Mouse (Mus musculus): ENCODE results near the gene Zmiz1.

- TF ChIP-seq USF1 (IDR thresholded peaks at IDR 0.05; ENCODE audit: low read depth) (no peak), MAX (IDR thresholded peaks at IDR 0.05; ENCODE audit: low read depth) (no peak), POLR2A (IDR thresholded peaks at IDR 0.05; ENCODE audit: insufficient read length, low read depth) (no peak), POLR2AphosphoS2 (IDR thresholded peaks at IDR 0.05; ENCODE audit: insufficient read length, low read depth) (no peak), REST (IDR thresholded peaks at IDR 0.05; ENCODE audit: insufficient read depth, insufficient read length) (no peak), TCF12 (IDR thresholded peaks at IDR 0.05; ENCODE audit: insufficient read depth, poor library complexity, severe bottlenecking) (no peak), MYOD1 (IDR thresholded peaks at IDR 0.05; ENCODE audit: control insufficient read depth in 1 of 3, insufficient read length in 2 of 3, low read depth in 2 of 3) (no peak), MYOG (IDR thresholded peaks at IDR 0.05; ENCODE audit: control insufficient read depth in 1 of 3, insufficient read depth in 1 of 3, insufficient read length in 2 of 3, low read depth in 2 of 3) (no peak), TCF3 (IDR thresholded peaks at IDR 0.05; ENCODE audit: insufficient read length, low read depth) (no peak), E2F4 (IDR thresholded peaks at IDR 0.05; ENCODE audit: insufficient read depth) (no peak), CEBPB (IDR thresholded peaks at IDR 0.05; ENCODE audit: insufficient read depth, poor library complexity, severe bottlenecking) (no peak), SRF (IDR thresholded peaks at IDR 0.05; ENCODE audit: control insufficient read depth, insufficient read length, low read depth) (no peak)
Observed at GRCm38 (mm10) chr14:25608618-25609017, 149.6 kb downstream of the Zmiz1 start.
